Mouse (Mus musculus) hematopoietic stem cell, adult 5-6 weeks (primary cell): Measurements from ENCODE around the gene Saa2. TPM values are rescaled to one million over a fixed set of nuclear protein-coding genes. Genes with fewer than 3 reads are reported as not detected.
"Not testable (repeated sequence)": the region's sequence is repeated elsewhere in the genome, so short reads cannot be mapped to it uniquely, and the experiment has no call there.

Source experiments
- ATAC-seq, 2 experiments: fragments of 125-278 bp in 1 of 2; replicated peaks in 1 of 2; 2 replicates each; pipeline ENCODE4 v1.8.0; 2016 to 2017; ENCODE audit warnings: inconsistent platforms in 2 of 2, mild to moderate bottlenecking in 2 of 2, moderate number of reproducible peaks in 2 of 2, low read depth in 1 of 2, moderate TSS enrichment in 1 of 2; ENCODE audit not compliant: low FRiP score in 2 of 2, poor library complexity in 2 of 2, severe bottlenecking in 2 of 2, insufficient read depth in 1 of 2, low TSS enrichment in 1 of 2
- total RNA-seq: library from RNA; stranded (forward); fragments of 172-1452, 232-1000 nt; gene quantifications from 2 replicates; pipeline ENCODE4 v1.2.3, GENCODE M21; 2017

Saa2 gene
- total RNA-seq, result not detected in 2 replicates

DNA sequence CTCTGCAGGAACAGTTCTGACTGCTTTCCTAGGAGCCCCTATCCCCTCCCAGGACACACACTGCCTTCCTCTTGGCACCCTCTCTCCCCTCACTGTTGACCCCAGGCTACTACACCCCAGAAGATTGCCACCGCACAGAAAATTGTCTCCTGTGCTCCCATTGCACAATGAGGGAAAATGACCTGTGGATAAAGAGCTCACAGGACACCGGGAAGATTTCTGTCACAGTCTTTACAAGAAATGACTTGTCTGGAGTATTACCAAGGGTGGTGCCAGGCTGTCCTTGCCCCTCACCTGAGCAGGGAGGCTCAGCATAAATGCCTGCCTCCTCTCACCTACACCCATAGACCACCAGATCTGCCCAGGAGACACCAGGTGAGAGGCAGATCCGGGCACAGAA lies at the start of gene Saa2:
Gene Saa2 (plus strand): TSS at position 301 of the 400 bp plus-strand sequence.
- no peak for ATAC-seq

DNA sequence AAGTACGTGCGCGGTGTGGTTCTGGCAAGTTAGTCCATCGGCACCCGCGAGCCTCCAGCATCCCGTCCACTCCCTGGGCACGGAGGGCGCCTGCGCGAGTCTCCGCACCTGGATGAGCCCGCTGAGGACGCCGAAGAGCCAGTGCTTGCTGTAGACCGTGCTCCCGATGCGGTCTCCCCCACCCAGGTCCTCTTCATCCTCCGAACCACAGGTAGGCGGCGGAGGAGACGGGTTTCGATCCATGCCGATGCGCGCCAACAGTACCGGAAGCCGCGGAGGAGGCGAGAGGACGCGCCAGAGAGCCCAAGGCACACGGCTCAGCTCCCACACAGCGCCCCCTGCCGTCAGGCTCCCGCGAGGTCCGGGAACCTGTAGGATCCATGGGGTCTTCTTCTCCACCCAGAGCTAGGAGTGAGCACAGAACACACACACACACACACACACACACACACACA lies 41.2 kb upstream of the Saa2 start, which contains the start of gene Saal1:
Gene Saal1 (minus strand): TSS at position 291 of the 455 bp plus-strand sequence.
- ATAC-seq, result peak; percentile 83 to 92

DNA sequence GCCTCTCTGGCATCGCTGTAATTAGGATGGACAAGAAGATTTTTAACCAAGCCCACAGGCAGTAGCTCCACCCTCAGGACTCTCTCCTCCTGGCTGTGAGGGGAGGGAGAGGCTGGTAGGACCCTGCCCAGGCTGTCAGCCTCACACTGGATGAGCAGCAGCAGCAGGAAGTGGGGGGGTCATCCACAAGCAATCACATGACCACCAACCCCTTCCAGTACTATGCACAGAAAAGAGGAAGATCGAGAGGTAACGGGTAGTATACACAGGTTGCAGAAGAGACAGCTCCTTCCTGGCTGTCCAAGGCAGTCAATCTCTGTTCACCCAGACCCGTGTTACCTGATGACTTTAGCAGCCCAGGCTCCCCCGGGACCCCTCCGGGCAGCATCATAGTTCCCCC lies 39.3 kb upstream of the Saa2 start:
- ATAC-seq, result peak; percentile 70 to 79

DNA sequence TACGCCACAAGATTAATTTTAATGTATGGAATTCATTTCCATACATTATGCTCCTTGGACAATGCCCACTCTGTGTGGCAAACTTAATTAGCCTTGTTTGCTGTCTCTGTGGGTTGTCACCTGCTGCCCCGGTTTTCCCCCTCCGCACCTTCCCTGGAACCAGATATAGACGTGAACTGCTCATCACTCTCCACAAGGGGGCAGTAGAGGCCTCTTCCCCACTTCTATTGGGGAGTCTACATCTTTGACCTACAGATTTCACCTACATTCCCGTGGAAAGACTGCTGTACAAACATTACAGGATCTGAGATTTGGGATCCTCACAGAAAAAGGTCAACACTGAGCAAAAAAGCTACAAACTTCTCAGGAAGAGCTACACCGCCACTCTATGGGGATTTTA lies 37.1 kb upstream of the Saa2 start:
- ATAC-seq, result 0 out of 4 replicates have a peak, but pooled peaks have one; percentile 33 to 41

DNA sequence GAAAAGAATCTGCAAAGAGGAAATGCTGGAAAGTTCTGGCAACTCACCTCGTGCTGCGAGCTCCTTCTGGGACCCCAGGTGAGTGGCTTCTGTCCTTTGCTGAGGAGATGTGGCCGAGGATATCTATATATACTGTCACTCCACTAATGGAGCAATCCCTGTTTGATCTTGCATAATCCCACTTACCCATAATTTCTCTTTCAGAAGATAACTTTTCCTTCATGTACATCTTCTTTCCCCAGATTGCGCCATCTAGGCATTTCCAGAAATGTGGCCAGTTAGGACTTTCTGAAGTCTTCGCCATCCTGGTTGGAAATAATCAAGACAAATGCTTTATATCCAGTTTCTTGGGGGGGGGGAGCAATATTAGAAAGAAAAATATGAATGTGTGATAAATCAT lies 36.0 kb upstream of the Saa2 start, which contains the start of gene Saa3:
Gene Saa3 (minus strand): TSS at position 101 of the 400 bp plus-strand sequence.
- ATAC-seq, result no peak

DNA sequence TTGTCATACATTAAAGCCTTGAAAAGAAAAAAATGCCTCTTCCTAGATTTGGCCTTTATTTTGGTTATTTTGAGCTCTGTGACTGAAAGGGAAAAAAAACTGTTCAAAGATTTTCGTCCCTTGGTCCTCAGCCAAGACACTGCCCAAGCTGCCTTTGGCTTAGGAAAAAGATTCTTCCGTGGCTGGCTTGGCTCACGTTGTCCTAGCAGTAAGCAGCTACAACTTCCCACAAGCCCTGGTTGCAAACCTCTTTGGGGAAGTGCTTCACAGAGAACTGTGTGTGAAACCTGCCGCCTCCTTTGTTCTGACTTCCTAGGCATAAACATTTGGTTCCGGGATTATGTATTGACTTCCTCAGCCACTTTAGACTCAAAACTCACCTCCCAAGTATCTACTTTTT lies 34.7 kb upstream of the Saa2 start:
- no peak for ATAC-seq

DNA sequence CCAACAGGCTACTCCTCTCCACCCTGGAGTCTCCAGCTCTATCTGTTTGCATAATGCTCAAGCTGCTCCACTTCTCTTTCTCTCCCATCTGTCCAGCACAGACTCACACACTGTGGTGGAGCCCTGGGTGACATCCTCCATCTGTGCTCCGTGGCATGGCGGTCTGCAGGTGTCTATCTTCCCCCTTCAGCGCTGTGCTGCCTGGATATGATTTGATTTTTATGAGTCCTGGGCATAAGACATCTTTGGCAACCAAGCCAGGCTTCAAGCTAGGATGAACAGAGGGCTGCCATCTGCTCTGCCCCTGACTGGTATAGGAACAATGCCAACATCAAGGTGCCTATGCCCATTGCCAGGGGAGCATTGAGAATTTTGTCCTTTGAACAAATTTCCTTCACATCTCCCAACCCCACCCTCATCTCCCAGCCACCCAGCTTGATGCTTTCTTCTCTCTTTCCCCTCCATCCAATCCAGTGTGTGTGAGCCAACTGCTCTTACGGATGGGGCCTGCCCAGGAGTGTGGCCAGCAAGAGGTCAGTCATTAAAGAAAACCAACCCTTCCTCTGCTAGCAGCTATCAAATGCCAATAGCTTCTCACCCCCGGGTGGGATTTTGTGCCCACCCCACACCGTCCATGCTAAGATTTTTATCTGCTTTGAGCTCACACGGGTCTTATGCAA lies 32.9 kb upstream of the Saa2 start:
- ATAC-seq, result no peak

DNA sequence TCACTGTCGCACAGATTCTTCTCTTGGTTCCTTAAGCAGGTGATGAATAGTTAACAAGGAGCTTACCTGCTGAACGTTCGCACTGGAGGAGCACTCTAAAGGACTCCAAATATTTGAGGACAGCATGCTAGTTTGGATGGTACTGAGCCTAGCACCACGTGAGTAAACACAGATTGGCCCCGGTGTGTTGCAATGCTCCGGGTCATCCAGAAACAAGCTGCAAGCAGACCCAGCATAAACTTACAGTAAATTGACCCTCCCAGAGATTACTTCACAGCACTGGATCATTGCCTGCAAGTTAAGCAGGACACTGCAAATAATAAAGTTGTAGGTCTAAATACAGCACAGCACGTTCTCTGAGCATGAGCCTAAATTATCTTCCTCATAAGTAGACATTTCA lies 32.1 kb upstream of the Saa2 start:
- no peak for ATAC-seq

DNA sequence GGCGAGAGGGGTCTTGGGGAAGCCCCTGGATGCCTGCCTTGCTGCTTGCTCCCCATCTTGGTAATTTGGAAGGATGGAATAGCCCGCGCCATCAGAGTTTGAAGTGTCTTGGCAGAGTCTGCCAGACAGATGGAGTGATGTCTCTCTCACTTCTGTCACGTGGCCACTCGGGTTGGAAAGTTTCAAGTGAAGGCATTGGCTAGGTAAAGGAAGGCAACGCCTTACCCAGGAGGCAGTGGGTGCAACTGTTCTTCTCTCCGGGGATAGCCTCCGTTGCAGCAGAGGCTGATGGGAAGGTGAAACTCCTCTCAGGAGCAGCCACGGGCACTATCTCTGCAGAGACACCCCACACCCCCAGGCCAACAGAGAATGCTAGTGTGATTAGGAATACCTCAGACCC lies 31.1 kb upstream of the Saa2 start:
- ATAC-seq, result no peak

DNA sequence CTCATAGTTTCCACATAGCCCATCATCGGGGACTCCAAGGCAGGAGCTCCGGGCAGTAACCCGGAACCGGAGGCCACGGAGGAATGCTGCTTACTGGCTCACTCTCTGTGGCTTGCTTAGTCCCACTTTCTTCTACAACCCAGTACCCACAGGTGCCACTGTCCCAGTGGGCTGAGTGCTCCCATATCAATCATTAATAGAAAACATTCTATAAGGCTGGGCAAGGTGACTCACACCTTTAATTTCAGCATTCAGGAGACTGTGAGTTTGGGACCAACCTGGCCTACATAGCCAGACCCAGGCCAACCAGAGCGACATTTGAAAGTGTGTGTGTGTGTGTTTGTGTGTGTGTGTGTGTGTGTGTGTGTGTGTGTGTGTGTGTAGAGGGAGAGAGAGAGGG lies 28.2 kb upstream of the Saa2 start:
- no peak for ATAC-seq

DNA sequence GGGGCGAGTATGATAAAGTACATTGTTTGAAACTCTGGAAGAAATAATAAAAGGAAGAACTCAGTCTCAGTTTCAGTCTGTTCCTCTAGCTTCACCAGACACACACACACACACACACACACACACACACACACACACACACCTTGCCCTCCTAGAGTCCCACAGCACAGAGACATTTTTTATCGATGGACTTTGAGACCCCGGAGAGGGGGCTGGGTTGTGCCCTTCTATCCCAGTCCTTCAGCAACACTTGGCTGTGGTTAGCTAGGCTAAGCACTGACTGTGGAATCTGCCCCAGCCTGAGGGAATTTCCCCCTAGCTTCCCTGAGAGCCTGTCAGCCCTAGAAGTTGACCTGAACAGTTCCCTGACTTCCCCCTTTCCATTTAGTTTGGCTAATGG lies 27.7 kb upstream of the Saa2 start:
- ATAC-seq, result no peak

DNA sequence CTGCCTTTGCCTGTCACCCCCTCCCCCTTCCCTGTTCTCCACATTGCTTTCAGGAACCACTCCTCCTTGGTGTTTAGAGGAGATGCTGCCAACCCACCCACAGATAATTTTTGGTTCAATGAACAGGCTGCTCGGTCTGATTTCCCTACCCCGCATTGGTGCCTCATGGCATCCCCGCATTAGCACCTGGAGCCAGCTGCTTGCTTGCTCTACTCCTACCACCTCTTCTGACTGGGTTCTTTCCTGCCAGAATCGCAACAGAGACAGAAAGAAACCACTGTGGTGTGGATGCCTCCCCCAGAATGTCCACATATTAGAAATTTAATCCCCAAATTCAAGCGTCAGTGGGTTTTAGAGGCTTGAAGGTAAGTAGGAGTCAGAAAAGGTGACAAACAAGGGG lies 27.2 kb upstream of the Saa2 start:
- no peak for ATAC-seq

DNA sequence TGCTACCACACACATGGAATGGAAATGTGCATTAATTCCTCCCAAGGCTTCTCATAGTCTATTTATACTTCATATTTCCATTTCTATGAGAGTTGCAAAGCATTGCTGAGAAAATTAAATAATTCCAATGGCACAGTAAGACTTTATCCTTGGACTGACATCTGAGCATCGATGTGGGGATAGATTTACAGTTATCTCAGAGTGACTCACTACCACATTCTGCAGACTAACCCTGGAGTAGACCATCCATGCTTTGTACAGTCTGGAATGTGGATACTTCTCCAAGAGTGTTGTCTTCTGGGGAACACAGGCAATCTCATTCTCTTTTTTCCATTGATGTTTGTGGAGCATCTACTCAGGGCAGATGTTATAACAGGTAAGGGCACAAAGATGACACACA lies 24.0 kb upstream of the Saa2 start:
- no peak for ATAC-seq

DNA sequence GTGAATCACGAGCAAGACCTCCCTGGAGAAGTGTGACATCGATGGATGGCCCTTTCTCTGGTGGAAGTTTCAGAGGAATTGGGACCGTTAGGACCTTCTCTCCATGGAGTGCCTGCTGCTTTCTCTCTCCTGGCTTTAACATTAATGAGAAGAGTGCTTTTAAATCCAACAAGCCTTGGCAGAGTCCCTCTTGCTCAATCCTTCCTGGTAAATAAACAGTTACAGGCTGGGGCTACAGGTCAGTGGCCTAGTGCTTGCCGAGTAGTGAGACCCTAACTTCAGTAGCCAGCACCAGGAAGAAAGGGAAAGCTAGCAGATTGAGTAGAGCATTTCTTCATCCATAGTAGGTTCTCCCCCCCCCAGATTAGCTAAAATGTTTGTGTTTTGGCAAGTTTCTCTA lies 19.1 kb upstream of the Saa2 start, which contains the start of gene Saa4:
Gene Saa4 (minus strand): TSS at position 146 of the 400 bp plus-strand sequence.
- no peak for ATAC-seq

DNA sequence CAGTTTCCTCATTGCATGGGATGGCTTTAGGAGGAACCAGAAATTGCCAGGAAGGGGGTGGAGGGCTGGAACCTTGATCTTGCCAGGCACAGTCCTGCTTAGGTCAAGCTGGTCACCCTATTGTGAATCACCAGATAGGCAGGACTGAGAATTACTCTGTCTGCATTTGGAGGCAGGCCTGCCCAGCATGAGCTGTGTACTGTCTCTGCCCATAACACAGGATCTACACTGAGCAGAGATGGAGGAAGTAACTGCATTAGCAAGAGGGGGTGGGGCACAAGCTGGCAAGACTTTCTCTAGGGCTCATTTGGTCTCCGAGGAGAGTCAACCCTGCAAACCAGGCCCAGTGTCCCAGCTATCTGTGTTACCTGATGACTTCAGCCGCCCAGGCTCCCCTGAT lies 16.6 kb upstream of the Saa2 start:
- ATAC-seq, result 0 out of 4 replicates have a peak, but pooled peaks of 1 of the 2 experiments have one; percentile 17

DNA sequence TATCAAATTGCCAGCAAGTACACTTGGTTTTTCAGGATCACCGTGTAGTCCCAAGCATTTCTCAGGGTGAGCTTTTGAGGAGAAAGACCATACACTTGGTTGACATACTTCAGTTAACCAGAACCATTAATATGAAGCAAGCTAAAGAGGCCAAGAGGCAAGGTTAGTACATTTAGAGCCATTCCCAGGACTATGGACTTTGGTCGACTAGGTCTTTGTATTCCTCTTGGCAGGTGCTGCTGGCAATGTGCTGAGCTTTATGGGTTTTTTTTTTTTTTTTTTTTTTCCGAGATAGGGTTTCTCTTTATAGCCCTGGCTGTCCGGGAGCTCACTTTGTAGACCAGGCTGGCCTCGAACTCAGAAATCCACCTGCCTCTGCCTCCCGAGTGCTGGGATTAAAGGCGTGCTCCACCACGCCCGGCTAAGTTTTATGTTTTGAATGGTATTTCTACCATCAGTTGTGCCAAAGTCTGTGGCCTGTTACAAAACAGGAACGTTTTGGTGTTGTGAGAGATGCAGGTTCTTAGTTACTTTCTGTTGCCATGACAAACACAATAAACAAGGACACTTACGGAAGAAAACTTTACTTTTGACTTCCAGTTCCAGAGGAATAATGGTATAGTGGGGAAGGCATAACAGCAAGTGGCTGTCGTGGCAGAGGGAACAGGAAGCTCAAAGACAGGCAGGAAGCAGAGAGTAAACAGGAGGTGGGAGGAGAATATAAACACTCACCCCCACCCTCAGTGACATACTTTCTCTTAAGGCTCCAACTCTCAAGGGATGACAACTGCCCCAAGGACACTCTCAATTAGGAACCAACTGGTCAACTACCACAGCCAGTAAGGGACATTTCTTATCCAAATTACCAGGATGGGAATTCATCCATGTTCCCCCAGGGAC lies 12.8 kb upstream of the Saa2 start:
- ATAC-seq, result no peak

DNA sequence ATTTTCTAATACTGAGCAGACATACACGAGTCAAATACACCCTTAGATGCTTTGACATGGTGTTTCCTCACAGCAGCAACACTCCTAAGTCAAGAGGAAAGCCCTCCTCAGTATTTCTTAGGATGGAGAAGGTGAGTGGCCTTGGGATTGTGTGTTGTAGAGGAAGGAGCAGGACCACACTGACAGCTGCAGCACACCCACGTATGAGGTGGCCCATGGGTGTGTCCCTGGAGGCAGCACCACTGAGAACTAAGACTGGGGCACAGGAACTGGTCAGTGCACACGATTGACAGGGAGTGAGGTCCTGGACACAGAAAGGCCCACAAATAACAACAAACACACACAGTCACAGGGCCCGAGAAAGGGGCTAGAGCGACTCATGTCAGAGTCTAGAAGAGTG lies 11.5 kb upstream of the Saa2 start:
- not testable (repeated sequence) for ATAC-seq

DNA sequence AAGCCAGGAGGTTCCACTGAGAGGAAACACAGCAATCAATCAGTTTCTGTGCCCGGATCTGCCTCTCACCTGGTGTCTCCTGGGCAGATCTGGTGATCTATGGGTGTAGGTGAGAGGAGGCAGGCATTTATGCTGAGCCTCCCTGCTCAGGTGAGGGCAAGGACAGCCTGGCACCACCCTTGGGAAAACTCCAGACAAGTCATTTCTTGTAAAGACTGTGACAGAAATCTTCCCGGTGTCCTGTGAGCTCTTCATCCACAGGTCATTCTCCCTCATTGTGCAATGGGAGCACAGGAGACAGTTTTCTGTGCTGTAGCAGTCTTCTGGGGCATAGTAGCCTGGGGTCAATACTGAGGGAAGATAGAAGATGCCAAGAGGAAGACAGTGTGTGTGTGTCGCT lies 8.7 kb upstream of the Saa2 start, which contains the start of gene Saa1:
Gene Saa1 (minus strand): TSS at position 101 of the 400 bp plus-strand sequence.
- not testable (repeated sequence) for ATAC-seq
